Mouse (Mus musculus) stomach, embryonic 16.5 days (tissue): ENCODE results near the gene Kcnv2. TPM values are rescaled to one million over a fixed set of nuclear protein-coding genes. Genes with fewer than 3 reads are reported as not detected.

ENCODE experiments used
- ATAC-seq: fragments of 200-750 bp; cut with Nextera tagmentation; 2 replicates; pipeline ENCODE4 v1.8.0; 2017; ENCODE audit warnings: moderate number of reproducible peaks, moderate TSS enrichment; ENCODE audit not compliant: insufficient read depth, low FRiP score
- H3K27ac ChIP-seq: fragments of 300-500 bp; sonication (generic); 2 replicates; pipeline ENCODE4 v1.5.1; 2014; ENCODE audit warnings: low read length
- H3K27me3 ChIP-seq: fragments of 300-500 bp; sonication (generic); 2 replicates; pipeline ENCODE4 v1.6.1; 2014; ENCODE audit warnings: low read length, control low read depth, mixed read lengths; ENCODE audit not compliant: control insufficient read depth, insufficient read depth
- H3K36me3 ChIP-seq: fragments of 300-500 bp; sonication (generic); 2 replicates; pipeline ENCODE4 v1.6.1; 2014; ENCODE audit warnings: low read length; ENCODE audit not compliant: control insufficient read depth, insufficient read depth
- H3K4me1 ChIP-seq: fragments of 300-500 bp; sonication (generic); 2 replicates; pipeline ENCODE4 v1.6.1; 2014; ENCODE audit warnings: low read length, control low read depth, mixed read lengths; ENCODE audit not compliant: control insufficient read depth, insufficient read depth
- H3K4me2 ChIP-seq: fragments of 300-500 bp; sonication (generic); 2 replicates; pipeline ENCODE4 v1.6.1; 2014; ENCODE audit warnings: low read depth, low read length, mixed read lengths
- H3K4me3 ChIP-seq: fragments of 300-500 bp; sonication (generic); replicated peaks from 2 replicates; pipeline ENCODE4 v1.5.1; 2014; ENCODE audit warnings: mild to moderate bottlenecking, low read length
- H3K9ac ChIP-seq: fragments of 300-500 bp; sonication (generic); 2 replicates; pipeline ENCODE4 v1.6.1; 2014; ENCODE audit warnings: low read length
- H3K9me3 ChIP-seq: fragments of 300-500 bp; sonication (generic); replicated peaks from 2 replicates; pipeline ENCODE4 v1.6.1; 2016; ENCODE audit warnings: low read length, control low read depth; ENCODE audit not compliant: control insufficient read depth
- WGBS: fragments of 180-500 bp; shearing (Covaris S2); extraction: QIAGEN DNeasy Blood & Tissue Kit; methylation state at CpG from one replicate; pipeline ENCODE4 v1.1.7; 2014; 5-methylcytosine and 5-hydroxymethylcytosine counted together
- polyA plus RNA-seq: library from polyadenylated mRNA; unstranded; fragments of >200 nt; fragmentation: Nextera tagmentation; extraction: Ambion mirVana; gene quantifications from 2 replicates; pipeline ENCODE4 v1.2.1, GENCODE M21; 2015

The Kcnv2 gene
- polyA plus RNA-seq, 1 experiment from 2014 or later, result 0.05 TPM

DNA sequence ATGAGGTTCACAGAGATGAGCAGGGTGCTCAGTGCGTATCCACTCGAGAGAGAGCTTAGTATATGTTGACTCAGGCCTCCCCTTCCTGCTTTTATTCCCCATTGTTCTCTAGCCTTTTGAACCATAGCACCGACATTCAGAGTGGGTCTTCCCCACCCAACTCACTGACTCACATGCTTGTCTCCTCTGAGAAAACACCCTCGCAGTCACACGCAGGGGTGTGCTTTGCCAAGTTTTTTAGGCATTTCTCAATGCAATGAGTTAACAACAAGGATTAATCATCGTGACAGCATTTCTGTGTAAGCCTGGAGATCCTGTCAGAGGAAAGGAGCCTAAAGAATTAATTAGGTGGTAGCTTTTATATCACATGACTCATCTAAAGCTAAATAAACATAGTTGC, 29.3 kb downstream of the Kcnv2 start:
- Histone ChIP-seq H3K27ac (no peak overlapping the region), H3K36me3 (no peaks in the 10 kb centered on the region), H3K4me2 (no peak overlapping the region), H3K9me3 (no peaks in the 10 kb centered on the region), H3K4me1 (no peaks in the 10 kb centered on the region), H3K4me3 (no peak overlapping the region), H3K9ac (no peak overlapping the region), H3K27me3 (no peaks in the 10 kb centered on the region)
- 40% methylated on average over 6 of the region's 6 CpGs for WGBS
- ATAC-seq, result 0 out of 2 replicates have a peak, but pooled peaks have one; percentile 33

DNA sequence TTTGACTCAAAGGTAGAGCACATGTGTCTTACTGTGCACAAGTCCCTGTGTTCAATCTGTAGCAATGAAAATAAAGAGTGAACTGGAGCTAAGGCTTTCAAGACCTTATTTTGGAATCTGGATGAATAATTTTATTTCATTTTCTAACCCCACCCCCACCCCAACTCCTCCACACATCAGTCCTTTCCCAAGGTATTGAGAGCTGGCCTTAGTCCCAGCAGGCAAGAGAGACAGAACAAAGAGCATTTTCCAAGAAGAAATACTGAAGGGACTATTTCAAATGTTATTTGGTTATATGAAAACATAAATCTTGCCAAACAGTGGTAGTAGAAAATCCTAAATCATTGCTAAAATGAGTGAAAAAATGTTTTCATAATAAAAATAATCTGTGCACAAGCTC, 38.0 kb downstream of the Kcnv2 start:
- no peak overlapping the region for H3K9ac ChIP-seq
- no peak overlapping the region for H3K27ac ChIP-seq
- peaks cover 3% of the 10 kb centered on the region; the same call in 1 of the 2 replicates for H3K4me1 ChIP-seq
- H3K36me3 ChIP-seq, result no peaks in the 10 kb centered on the region
- no peaks in the 10 kb centered on the region for H3K9me3 ChIP-seq
- H3K27me3 ChIP-seq, result no peaks in the 10 kb centered on the region
- no peak overlapping the region for H3K4me3 ChIP-seq
- no peak for ATAC-seq
- no peak overlapping the region for H3K4me2 ChIP-seq

DNA sequence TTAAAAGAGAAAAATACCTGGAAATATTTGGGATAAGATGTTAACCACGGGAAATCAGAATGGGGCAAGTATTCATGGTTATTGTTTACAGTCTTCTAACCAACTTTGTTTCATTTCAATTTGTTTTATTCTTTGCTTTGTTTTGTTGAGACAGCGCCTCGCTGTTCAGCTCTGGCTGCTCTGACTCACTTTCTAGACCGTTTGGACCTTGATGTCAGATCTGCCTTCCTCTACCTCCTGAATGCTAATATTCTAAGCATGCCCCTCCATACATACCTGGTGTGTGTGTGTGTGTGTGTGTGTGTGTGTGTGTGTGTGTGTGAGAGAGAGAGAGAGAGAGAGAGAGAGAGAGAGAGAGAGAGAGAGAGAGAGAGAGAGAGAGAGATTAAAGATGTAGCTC, 41.5 kb downstream of the Kcnv2 start:
- 32% methylated on average over 4 of the region's 4 CpGs for WGBS
- Histone ChIP-seq H3K9me3 (no peaks in the 10 kb centered on the region), H3K4me3 (peak overlapping the region; percentile 8; the same call in 1 of the 2 replicates), H3K4me1 (peaks cover 3% of the 10 kb centered on the region; the same call in 1 of the 2 replicates), H3K27me3 (no peaks in the 10 kb centered on the region), H3K36me3 (no peaks in the 10 kb centered on the region), H3K9ac (peak overlapping the region; percentile 20; the same call in 1 of the 2 replicates), H3K27ac (no peak overlapping the region), H3K4me2 (peak overlapping the region; percentile 41)
- ATAC-seq, result no peak

DNA sequence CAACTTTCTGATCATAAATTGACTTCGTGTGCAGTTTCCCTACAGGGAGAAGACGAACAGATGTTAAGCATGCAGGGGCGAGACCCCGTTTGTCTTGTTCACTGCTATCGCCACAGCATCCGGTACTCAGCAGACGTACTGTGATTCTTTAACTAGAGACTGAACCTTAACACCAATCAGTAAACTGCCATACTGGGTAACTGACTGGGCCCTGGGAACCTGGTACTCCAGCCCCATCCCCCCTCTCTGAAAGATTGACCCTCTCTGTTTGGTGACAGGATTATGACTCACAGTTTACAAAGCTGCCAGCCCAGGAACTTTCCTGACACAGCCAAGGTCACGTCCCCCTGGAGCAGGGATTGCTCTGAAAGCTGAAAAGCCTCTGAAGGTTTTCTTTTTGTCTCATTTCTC, 42.1 kb downstream of the Kcnv2 start:
- H3K9ac ChIP-seq, result peak overlapping the region; percentile 20

DNA sequence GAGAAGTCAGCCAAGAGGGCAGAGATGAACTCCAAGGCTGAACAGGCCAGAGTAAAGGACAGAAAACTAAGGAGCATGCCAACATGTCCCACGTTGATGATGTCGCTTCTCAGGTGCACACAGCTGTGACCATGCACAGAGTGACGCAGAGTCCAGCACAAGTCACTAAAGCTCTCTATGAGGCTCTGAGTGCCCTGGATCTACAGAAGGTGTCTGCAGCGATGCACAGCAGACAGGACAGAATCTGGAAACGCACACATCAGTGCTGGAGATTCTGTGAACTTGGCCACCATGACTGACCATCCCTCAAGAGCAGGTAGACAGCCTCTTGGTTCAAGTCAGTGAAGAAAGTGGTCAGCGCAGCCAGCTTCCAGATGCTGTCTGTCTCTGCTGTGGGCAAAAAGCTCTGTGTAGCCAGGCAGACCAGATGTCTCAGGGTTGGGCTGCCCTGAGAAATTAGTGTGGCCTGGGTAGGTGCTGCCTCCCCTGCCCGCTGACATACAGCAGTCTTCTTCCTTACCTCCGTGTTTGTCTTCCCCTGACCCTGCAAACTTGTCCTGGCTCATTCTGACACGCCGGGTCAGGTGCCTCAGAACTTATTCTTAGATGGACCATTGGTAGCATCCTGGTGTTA, 43.8 kb downstream of the Kcnv2 start:
- Histone ChIP-seq H3K9me3 (no peaks in the 10 kb centered on the region), H3K4me3 (no peak overlapping the region), H3K4me1 (peaks cover 3% of the 10 kb centered on the region; the same call in 1 of the 2 replicates), H3K27ac (no peak overlapping the region), H3K36me3 (no peaks in the 10 kb centered on the region), H3K4me2 (no peak overlapping the region), H3K9ac (no peak overlapping the region), H3K27me3 (no peaks in the 10 kb centered on the region)
- WGBS, result 85% methylated on average over 10 of the region's 10 CpGs
- no peak for ATAC-seq

More for the DNA sequence above, 42.1 kb downstream of the Kcnv2 start:
- Histone ChIP-seq H3K27me3 (no peaks in the 10 kb centered on the region), H3K36me3 (no peaks in the 10 kb centered on the region), H3K9me3 (no peaks in the 10 kb centered on the region), H3K27ac (0 out of 2 replicates have a peak overlapping the region, but pooled peaks have one; percentile 0), H3K4me2 (peak overlapping the region; percentile 41), H3K4me3 (peak overlapping the region; percentile 8), H3K4me1 (peaks cover 3% of the 10 kb centered on the region; the same call in 1 of the 2 replicates)
- ATAC-seq, result peak; percentile 86
- WGBS, result 5% methylated on average over 8 of the region's 8 CpGs

DNA sequence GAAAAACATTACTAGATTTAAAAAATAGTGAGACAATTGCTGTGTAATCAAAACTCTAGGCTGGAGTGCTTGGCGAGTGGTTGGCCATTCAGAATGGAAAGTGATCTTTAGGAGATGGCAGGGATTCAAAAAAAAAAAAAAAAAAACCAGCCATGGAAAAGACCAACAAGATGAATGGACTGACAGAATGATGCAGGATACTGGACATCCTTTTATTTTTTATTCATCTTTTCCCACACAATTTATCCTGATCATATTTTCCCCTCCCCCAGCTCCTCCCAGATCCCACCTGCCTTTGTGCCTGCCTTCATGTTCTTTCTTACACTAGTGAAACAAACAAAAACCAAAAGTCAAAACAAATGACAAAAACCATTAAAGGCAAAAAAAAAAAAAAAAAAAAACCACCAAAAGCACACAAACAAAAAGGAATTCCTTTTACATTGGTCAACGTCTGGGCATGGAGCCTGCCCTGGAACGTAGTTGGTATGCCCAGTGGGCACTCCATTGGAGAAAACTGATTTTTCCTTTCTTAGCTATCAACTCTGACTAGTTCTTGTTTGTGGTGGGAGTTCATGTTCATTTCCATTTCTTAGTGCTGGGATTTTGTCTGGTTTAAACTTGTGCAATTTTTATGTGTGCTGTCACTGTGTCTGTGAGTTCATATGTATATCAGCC, 47.2 kb downstream of the Kcnv2 start:
- Histone ChIP-seq H3K9ac (no peak overlapping the region), H3K4me1 (peaks cover 2% of the 10 kb centered on the region; the same call in 1 of the 2 replicates), H3K4me3 (no peak overlapping the region), H3K27me3 (no peaks in the 10 kb centered on the region), H3K9me3 (no peaks in the 10 kb centered on the region), H3K4me2 (no peak overlapping the region), H3K36me3 (no peaks in the 10 kb centered on the region), H3K27ac (no peak overlapping the region)
- WGBS, result 66% methylated on average over 3 of the region's 3 CpGs
- no peak for ATAC-seq

DNA sequence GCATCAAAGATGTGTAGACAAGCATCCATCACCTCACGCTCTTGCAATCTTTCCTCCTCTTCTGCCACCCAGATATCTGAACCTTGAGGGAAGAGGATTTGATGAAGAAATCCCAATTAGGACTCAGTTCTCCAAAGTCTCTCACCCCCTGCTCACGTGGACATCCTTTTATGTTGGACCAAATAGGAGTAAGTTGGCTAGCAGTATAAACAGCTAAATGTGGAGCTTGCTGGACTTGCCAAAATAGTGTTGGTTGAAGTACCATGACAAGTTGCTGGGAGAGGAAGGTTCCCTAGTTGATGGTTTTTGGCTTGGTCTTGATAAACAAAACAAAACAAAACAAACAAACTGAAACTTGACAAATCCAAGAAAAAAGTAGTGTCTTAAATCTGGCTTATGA, 47.8 kb downstream of the Kcnv2 start:
- Histone ChIP-seq H3K4me2 (no peak overlapping the region), H3K9me3 (no peaks in the 10 kb centered on the region), H3K4me3 (no peak overlapping the region), H3K36me3 (no peaks in the 10 kb centered on the region), H3K9ac (no peak overlapping the region), H3K4me1 (no peaks in the 10 kb centered on the region), H3K27me3 (no peaks in the 10 kb centered on the region), H3K27ac (no peak overlapping the region)
- no peak for ATAC-seq
- 86% methylated on average over 2 of the region's 2 CpGs for WGBS

DNA sequence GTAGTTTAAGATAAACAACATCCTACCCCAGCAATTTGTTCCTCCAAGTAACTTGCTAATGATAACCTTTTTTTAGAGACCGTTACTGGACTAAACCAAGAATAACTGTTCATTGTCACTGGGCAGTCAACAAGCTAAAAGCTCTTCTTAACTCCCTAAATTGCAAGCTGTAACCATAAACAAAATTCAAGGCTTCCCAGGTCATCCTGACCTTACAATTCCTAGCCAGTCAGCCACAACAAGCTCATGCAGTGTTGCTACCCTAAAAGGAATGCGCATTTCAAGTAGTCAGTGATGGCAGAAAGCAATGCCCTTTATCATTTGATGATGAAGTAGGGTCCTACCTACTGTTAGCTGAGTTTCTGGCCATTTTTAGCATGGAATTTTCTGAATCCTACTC, 48.4 kb downstream of the Kcnv2 start:
- no peak for ATAC-seq
- no peaks in the 10 kb centered on the region for H3K4me1 ChIP-seq
- no peak overlapping the region for H3K9ac ChIP-seq
- H3K4me3 ChIP-seq, result no peak overlapping the region
- no peaks in the 10 kb centered on the region for H3K36me3 ChIP-seq
- H3K9me3 ChIP-seq, result no peaks in the 10 kb centered on the region
- no peak overlapping the region for H3K27ac ChIP-seq
- 84% methylated on average over 2 of the region's 2 CpGs for WGBS
- no peak overlapping the region for H3K4me2 ChIP-seq
- H3K27me3 ChIP-seq, result no peaks in the 10 kb centered on the region

DNA sequence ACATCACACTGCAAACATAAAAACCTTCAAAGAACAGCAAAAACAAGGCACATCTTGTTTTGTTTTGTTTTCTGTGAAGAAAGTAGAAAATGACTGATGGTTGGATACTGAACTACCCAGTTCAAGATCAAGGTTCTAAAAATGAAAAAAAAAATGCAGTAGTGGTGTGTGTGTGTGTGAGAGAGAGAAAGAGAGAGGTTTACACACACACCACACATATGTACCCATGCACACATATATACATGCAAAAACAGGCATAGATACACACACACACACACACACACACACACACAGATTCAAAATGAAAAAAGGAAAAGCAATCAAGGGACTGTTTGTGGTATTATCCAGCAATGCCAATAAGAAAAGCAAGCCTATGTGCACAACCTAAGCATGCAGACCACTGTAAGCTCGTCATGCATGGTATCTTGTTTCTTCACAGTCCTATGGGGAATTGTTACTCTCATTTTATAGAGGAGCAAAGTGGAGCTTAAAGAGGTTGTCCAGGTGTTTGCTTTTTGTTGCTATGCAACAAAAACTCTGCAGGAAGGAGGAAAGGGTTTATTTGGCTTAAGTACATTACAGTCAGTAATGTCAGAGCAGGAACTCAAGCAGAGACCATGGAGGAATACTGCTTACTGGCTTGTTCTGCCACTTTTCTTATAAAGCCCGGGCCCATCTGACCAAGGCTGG, 57.5 kb downstream of the Kcnv2 start:
- H3K9me3 ChIP-seq, result no peaks in the 10 kb centered on the region
- H3K36me3 ChIP-seq, result no peaks in the 10 kb centered on the region
- H3K9ac ChIP-seq, result no peak overlapping the region
- no peak for ATAC-seq
- no peaks in the 10 kb centered on the region for H3K27me3 ChIP-seq
- H3K4me1 ChIP-seq, result no peaks in the 10 kb centered on the region
- H3K27ac ChIP-seq, result no peak overlapping the region
- no peak overlapping the region for H3K4me2 ChIP-seq
- no peak overlapping the region for H3K4me3 ChIP-seq
- WGBS, result 70% methylated on average over 2 of the region's 2 CpGs
